8 mouse cellular contexts compared by ENCODE assay signal in genomic region chr13:65650297-65650696, GRCm38 (mm10).
DNase-seq lines count a peak whose midpoint lies in the region; ATAC-seq and TF ChIP-seq lines count a peak whose summit lies in the region.
"Not testable (repeated sequence)": the region's sequence is repeated elsewhere in the genome, so short reads cannot be mapped to it uniquely, and the experiment has no call there.

No protein-coding gene starts in this region.

- H3K9me3 ChIP-seq in MEL (replicated peaks; ENCODE audit: insufficient read depth, low read length); lung, postnatal 0 days (ENCODE audit: low read length): not testable (repeated sequence)

- not testable (repeated sequence) for H3K79me2 ChIP-seq in MEL (ENCODE audit: control insufficient read depth, insufficient read depth, low read length, poor library complexity)

- H3K27ac ChIP-seq in MEL (ENCODE audit: control insufficient read depth, low read depth, low read length); lung, postnatal 0 days (ENCODE audit: low read length): not testable (repeated sequence)

- not testable (repeated sequence) for H3K4me1 ChIP-seq in MEL (ENCODE audit: control insufficient read depth in 1 of 2, insufficient read depth in 2 of 2, low read length in 2 of 2); lung, postnatal 0 days (ENCODE audit: insufficient read depth, low read depth, low read length)

- not testable (repeated sequence) for H3K9ac ChIP-seq in MEL (ENCODE audit: control insufficient read depth, low read depth, low read length, poor library complexity, severe bottlenecking); lung, postnatal 0 days (replicated peaks; ENCODE audit: low read depth)

- not testable (repeated sequence) for ATAC-seq in lung, postnatal 0 days

- H3K4me3 ChIP-seq in MEL (ENCODE audit: control insufficient read depth in 1 of 2, insufficient read depth in 1 of 2, low read depth in 2 of 2, low read length in 2 of 2); lung, postnatal 0 days (ENCODE audit: low read depth, low read length): not testable (repeated sequence)

- not testable (repeated sequence) for H3K27me3 ChIP-seq in MEL (ENCODE audit: control insufficient read depth in 1 of 2, insufficient read depth in 2 of 2, low read length in 2 of 2); lung, postnatal 0 days (replicated peaks; ENCODE audit: insufficient read depth, low read length)

- TF ChIP-seq POLR2A in MEL (IDR thresholded peaks at IDR 0.05; ENCODE audit: control insufficient read depth in 1 of 2, insufficient read depth in 1 of 2, low read depth in 1 of 2, low read length in 2 of 2, poor library complexity in 1 of 2) = not testable (repeated sequence)

- peak; percentile 67 for DNase-seq in ES-CJ7 (ENCODE audit: low read depth, low spot score)
- DNase-seq in MEL (ENCODE audit: low read depth, low spot score) = peak; percentile 7
- DNase-seq in NIH3T3 (ENCODE audit: low read depth) = peak; percentile 2
- peak; percentile 88 for DNase-seq in R1 (ENCODE audit: low read depth, low spot score)
- DNase-seq in ZHBTc4 (ENCODE audit: low read depth, low spot score) = peak; percentile 49
- DNase-seq in adipocyte (ENCODE audit: low spot score) = peak; percentile 5
- peak; percentile 40 for DNase-seq in heart, adult 11 months
- peak; percentile 0 for DNase-seq in lung, postnatal 0 days (ENCODE audit: low spot score)

- TF ChIP-seq RAD21 in MEL (IDR thresholded peaks at IDR 0.05; ENCODE audit: low read depth, low read length) = not testable (repeated sequence)

- TF ChIP-seq CTCF in MEL (IDR thresholded peaks at IDR 0.05 in 2 of 3, conservative IDR thresholded peaks at IDR 0.05 in 1 of 3; ENCODE audit: control insufficient read depth in 1 of 3, insufficient read depth in 1 of 3, low read depth in 2 of 3, low read length in 3 of 3, poor library complexity in 1 of 3, severe bottlenecking in 1 of 3); lung, postnatal 0 days (IDR thresholded peaks at IDR 0.05): not testable (repeated sequence)

- H3K4me2 ChIP-seq in lung, postnatal 0 days (replicated peaks; ENCODE audit: low read depth, low read length) = not testable (repeated sequence)

- not testable (repeated sequence) for TF ChIP-seq EP300 in MEL (IDR thresholded peaks at IDR 0.05; ENCODE audit: low read depth in 1 of 2, low read length in 2 of 2); lung, postnatal 0 days (IDR thresholded peaks at IDR 0.05)

- H3K36me3 ChIP-seq in MEL (ENCODE audit: control insufficient read depth in 1 of 2, insufficient read depth in 2 of 2, low read length in 2 of 2); lung, postnatal 0 days (ENCODE audit: insufficient read depth, low read length): not testable (repeated sequence)

Comparison
In these comparisons a context has a peak if more than half of its experiments do, and no peak if none do; other contexts are left out.
1. DNase-seq: peak in every context shown above with its lines; median percentile 88 in R1; 67 in ES-CJ7; 49 in ZHBTc4; 40 in heart, adult 11 months; 7 in MEL; 5 in adipocyte; 2 in NIH3T3; 0 in lung, postnatal 0 days.